Mouse (Mus musculus): ENCODE data around the gene Itgb4. TPM values are rescaled to one million over a fixed set of nuclear protein-coding genes. Genes with fewer than 3 reads are reported as not detected.
A peak's percentile ranks its signal among the peaks of the same experiment; 100 is the strongest.
"Not testable (repeated sequence)": the region's sequence is repeated elsewhere in the genome, so short reads cannot be mapped to it uniquely, and the experiment has no call there.

The Itgb4 gene
- polyA plus RNA-seq, 1 experiment from 2014 or later, result 3.4 TPM

- Histone ChIP-seq H3K4me3 (ENCODE audit: low read length) (peak overlapping the region; percentile 89), H3K4me1 (ENCODE audit: insufficient read depth, low read length) (peaks cover 10% of the 10 kb centered on the region; the same call in 1 of the 2 replicates), H3K36me3 (ENCODE audit: insufficient read depth, low read length) (peaks cover 12% of the 10 kb centered on the region), H3K27ac (ENCODE audit: low read length) (peak overlapping the region; percentile 97), H3K9ac (replicated peaks; ENCODE audit: low read length) (peak overlapping the region; percentile 99), H3K4me2 (replicated peaks; ENCODE audit: low read depth, low read length) (peak overlapping the region; percentile 50)
- H3K9me3 ChIP-seq (ENCODE audit: low read length); ATAC-seq (ENCODE audit: low FRiP score, low TSS enrichment); H3K27me3 ChIP-seq (ENCODE audit: insufficient read depth, low read length): not testable (repeated sequence)
- WGBS, result 3% methylated on average over 17 of the region's 18 CpGs
Measured at GRCm38 (mm10) chr11:116023074-116023770, 48.7 kb downstream of the Itgb4 start.

DNA sequence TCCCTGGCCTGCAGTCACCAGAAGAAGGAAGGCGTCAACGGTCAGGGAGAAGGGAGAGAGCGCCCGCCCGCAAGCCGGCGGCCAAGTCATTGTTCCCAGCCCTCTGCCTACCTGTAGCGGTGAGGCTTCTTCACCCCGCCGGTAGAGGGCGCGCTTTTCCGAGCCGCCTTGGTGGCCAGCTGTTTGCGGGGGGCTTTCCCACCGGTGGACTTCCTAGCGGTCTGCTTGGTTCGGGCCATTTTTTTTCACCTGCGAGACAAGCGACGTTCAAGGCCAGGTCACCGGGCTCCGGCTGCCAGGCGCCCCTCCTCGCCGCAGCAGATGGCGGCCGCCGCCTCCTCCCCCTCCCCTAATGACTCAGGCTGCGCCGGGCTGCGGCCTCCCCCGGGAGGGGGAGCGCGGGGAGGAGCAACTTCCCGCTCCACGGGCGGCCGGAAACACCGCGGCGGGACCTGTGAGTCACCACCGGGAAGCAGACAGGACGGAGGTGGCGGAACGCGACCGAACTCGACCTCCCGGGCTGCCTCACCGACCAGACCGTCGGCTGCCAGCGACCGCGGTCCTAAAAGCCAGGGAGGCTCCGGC lies 49.4 kb downstream of the Itgb4 start:
- Histone ChIP-seq H3K27me3 (ENCODE audit: insufficient read depth, low read length) (no peaks in the 10 kb centered on the region), H3K9me3 (ENCODE audit: low read length) (no peaks in the 10 kb centered on the region), H3K36me3 (ENCODE audit: insufficient read depth, low read length) (peaks cover 12% of the 10 kb centered on the region), H3K27ac (ENCODE audit: low read length) (peak overlapping the region; percentile 97), H3K9ac (replicated peaks; ENCODE audit: low read length) (peak overlapping the region; percentile 99), H3K4me1 (ENCODE audit: insufficient read depth, low read length) (peaks cover 10% of the 10 kb centered on the region; the same call in 1 of the 2 replicates), H3K4me2 (replicated peaks; ENCODE audit: low read depth, low read length) (peak overlapping the region; percentile 50), H3K4me3 (ENCODE audit: low read length) (peak overlapping the region; percentile 89)
- under 1% methylated on average over 54 of the region's 57 CpGs for WGBS
- peak; percentile 74 for ATAC-seq (ENCODE audit: low FRiP score, low TSS enrichment)

- H3K4me1 ChIP-seq (ENCODE audit: insufficient read depth, low read length), result peaks cover 14% of the 10 kb centered on the region; the same call in 1 of the 2 replicates
- WGBS, result under 1% methylated on average over 37 of the region's 37 CpGs
- peak; percentile 95 for ATAC-seq (ENCODE audit: low FRiP score, low TSS enrichment)
- H3K27ac ChIP-seq (ENCODE audit: low read length), result peak overlapping the region; percentile 97
- peaks cover 12% of the 10 kb centered on the region for H3K36me3 ChIP-seq (ENCODE audit: insufficient read depth, low read length)
- H3K9me3 ChIP-seq (ENCODE audit: low read length), result no peaks in the 10 kb centered on the region
- H3K4me2 ChIP-seq (replicated peaks; ENCODE audit: low read depth, low read length), result no peak overlapping the region
- H3K27me3 ChIP-seq (ENCODE audit: insufficient read depth, low read length), result no peaks in the 10 kb centered on the region
- H3K4me3 ChIP-seq (ENCODE audit: low read length), result peak overlapping the region; percentile 89
- peak overlapping the region; percentile 99 for H3K9ac ChIP-seq (replicated peaks; ENCODE audit: low read length)
Measured at GRCm38 (mm10) chr11:116024356-116024808, 49.9 kb downstream of the Itgb4 start.

DNA sequence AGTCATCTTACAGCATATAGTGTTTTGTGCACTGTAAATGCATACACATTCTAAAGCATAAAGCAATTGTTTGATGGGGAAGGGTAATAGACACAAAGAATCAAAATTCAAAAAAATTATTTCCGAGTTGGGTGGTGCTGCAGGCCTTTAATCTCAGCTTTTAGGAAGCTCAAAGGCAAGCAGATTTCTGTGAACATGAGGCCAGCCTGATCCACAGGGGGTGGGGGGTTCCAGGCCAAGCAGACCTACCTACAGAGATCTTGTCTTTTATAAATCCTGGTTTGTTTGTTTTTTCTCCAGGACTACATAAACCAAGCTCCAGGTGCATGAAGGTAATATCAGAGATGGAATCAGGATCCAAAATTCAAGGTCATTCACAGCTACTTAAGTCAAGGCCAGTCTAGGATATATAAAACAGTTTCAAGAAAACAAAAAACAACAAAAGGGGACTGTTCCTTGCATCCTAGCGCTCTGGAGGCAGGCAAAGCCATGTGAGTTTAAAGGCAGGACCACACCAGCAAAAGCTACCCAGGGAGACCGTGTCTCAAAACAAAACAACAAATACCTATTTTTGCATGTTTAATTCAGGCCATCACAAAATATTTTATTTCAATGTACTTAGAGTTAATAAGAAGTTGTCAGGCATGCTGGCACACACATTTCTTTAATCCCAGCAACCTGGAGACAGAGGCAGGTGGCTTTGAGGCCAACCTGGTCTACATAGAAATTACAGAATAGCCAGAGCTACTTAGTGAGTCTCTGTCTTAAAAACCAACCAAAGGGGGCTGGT lies 50.7 kb downstream of the Itgb4 start:
- no peak overlapping the region for H3K27ac ChIP-seq (ENCODE audit: low read length)
- no peak overlapping the region for H3K4me3 ChIP-seq (ENCODE audit: low read length)
- H3K36me3 ChIP-seq (ENCODE audit: insufficient read depth, low read length), result peaks cover 12% of the 10 kb centered on the region
- WGBS, result 90% methylated on average over 3 of the region's 3 CpGs
- H3K9me3 ChIP-seq (ENCODE audit: low read length), result no peaks in the 10 kb centered on the region
- H3K27me3 ChIP-seq (ENCODE audit: insufficient read depth, low read length), result no peaks in the 10 kb centered on the region
- no peak overlapping the region for H3K9ac ChIP-seq (replicated peaks; ENCODE audit: low read length)
- no peak for ATAC-seq (ENCODE audit: low FRiP score, low TSS enrichment)
- peaks cover 18% of the 10 kb centered on the region; the same call in 1 of the 2 replicates for H3K4me1 ChIP-seq (ENCODE audit: insufficient read depth, low read length)
- no peak overlapping the region for H3K4me2 ChIP-seq (replicated peaks; ENCODE audit: low read depth, low read length)

DNA sequence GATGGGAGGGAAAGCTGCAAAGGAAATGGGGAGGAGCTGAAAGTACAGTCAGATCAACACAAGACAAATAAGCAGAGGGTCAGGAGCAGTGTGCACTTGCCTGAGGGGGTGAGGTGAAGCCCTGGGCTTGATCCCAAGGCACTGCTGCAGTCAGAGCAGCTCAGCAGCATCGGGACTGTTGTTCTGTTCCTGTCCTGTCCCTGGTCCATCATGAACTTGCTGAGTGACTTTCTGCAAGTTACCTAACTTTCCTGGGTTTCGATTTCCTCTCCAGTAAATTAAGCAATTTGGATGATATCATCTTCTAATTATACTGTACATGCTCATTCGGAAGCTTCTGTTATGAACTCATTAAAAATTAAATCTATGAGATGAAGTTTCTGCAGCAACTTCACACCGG lies 53.2 kb downstream of the Itgb4 start, which contains the start of gene H3f3b:
TSS of gene H3f3b (minus strand) at position 207 of the 400 bp plus-strand sequence.
- H3K9ac ChIP-seq (replicated peaks; ENCODE audit: low read length), result no peak within 1 kb of the TSS
- H3K27ac ChIP-seq (ENCODE audit: low read length), result no peak within 1 kb of the TSS
- 0 out of 2 replicates have a peak, but pooled peaks cover 6% of the 10 kb centered on the region for H3K36me3 ChIP-seq (ENCODE audit: insufficient read depth, low read length)
- 75% methylated on average over 4 of the region's 4 CpGs for WGBS
- H3K4me2 ChIP-seq (replicated peaks; ENCODE audit: low read depth, low read length), result no peak within 1 kb of the TSS
- H3K4me3 ChIP-seq (ENCODE audit: low read length), result no peak within 1 kb of the TSS
- H3K9me3 ChIP-seq (ENCODE audit: low read length), result no peaks in the 10 kb centered on the region
- H3K4me1 ChIP-seq (ENCODE audit: insufficient read depth, low read length), result peaks cover 23% of the 10 kb centered on the region
- ATAC-seq (ENCODE audit: low FRiP score, low TSS enrichment), result no peak
- H3K27me3 ChIP-seq (ENCODE audit: insufficient read depth, low read length), result no peaks in the 10 kb centered on the region

GRCm38 (mm10) chr11:116028177-116028865 lies 53.8 kb downstream of the Itgb4 start:
- no peak overlapping the region for H3K4me2 ChIP-seq (replicated peaks; ENCODE audit: low read depth, low read length)
- peaks cover 26% of the 10 kb centered on the region for H3K4me1 ChIP-seq (ENCODE audit: insufficient read depth, low read length)
- no peaks in the 10 kb centered on the region for H3K27me3 ChIP-seq (ENCODE audit: insufficient read depth, low read length)
- WGBS, result 79% methylated on average over 9 of the region's 9 CpGs
- H3K27ac ChIP-seq (ENCODE audit: low read length), result no peak overlapping the region
- H3K4me3 ChIP-seq (ENCODE audit: low read length), result no peak overlapping the region
- H3K9me3 ChIP-seq (ENCODE audit: low read length), result no peaks in the 10 kb centered on the region
- H3K9ac ChIP-seq (replicated peaks; ENCODE audit: low read length), result no peak overlapping the region
- ATAC-seq (ENCODE audit: low FRiP score, low TSS enrichment), result no peak
- 0 out of 2 replicates have a peak, but pooled peaks cover 6% of the 10 kb centered on the region for H3K36me3 ChIP-seq (ENCODE audit: insufficient read depth, low read length)

GRCm38 (mm10) chr11:116029086-116029865 lies 54.8 kb downstream of the Itgb4 start:
- H3K9ac ChIP-seq (replicated peaks; ENCODE audit: low read length), result peak overlapping the region; percentile 69
- no peak for ATAC-seq (ENCODE audit: low FRiP score, low TSS enrichment)
- H3K27ac ChIP-seq (ENCODE audit: low read length), result peak overlapping the region; percentile 73
- H3K4me3 ChIP-seq (ENCODE audit: low read length), result peak overlapping the region; percentile 70
- 0 out of 2 replicates have a peak, but pooled peaks cover 3% of the 10 kb centered on the region for H3K36me3 ChIP-seq (ENCODE audit: insufficient read depth, low read length)
- no peaks in the 10 kb centered on the region for H3K27me3 ChIP-seq (ENCODE audit: insufficient read depth, low read length)
- H3K4me1 ChIP-seq (ENCODE audit: insufficient read depth, low read length), result peaks cover 26% of the 10 kb centered on the region
- no peaks in the 10 kb centered on the region for H3K9me3 ChIP-seq (ENCODE audit: low read length)
- 76% methylated on average over 6 of the region's 6 CpGs for WGBS
- H3K4me2 ChIP-seq (replicated peaks; ENCODE audit: low read depth, low read length), result peak overlapping the region; percentile 62

GRCm38 (mm10) chr11:116030088-116030897 lies 55.8 kb downstream of the Itgb4 start, which contains the start of gene Unk:
Gene Unk (plus strand): TSS chr11:116030322.
- peak within 1 kb of the TSS; percentile 70 for H3K4me3 ChIP-seq (ENCODE audit: low read length)
- no peaks in the 10 kb centered on the region for H3K9me3 ChIP-seq (ENCODE audit: low read length)
- H3K27me3 ChIP-seq (ENCODE audit: insufficient read depth, low read length), result no peaks in the 10 kb centered on the region
- under 1% methylated on average over 61 of the region's 67 CpGs for WGBS
- H3K4me2 ChIP-seq (replicated peaks; ENCODE audit: low read depth, low read length), result peak within 1 kb of the TSS; percentile 90
- H3K27ac ChIP-seq (ENCODE audit: low read length), result peak within 1 kb of the TSS; percentile 99
- H3K9ac ChIP-seq (replicated peaks; ENCODE audit: low read length), result peak within 1 kb of the TSS; percentile 95
- H3K36me3 ChIP-seq (ENCODE audit: insufficient read depth, low read length), result peaks cover 8% of the 10 kb centered on the region; the same call in 1 of the 2 replicates
- H3K4me1 ChIP-seq (ENCODE audit: insufficient read depth, low read length), result peaks cover 26% of the 10 kb centered on the region
- ATAC-seq (ENCODE audit: low FRiP score, low TSS enrichment), result peak; percentile 96

Data from kidney, embryonic 16.5 days (tissue).